Mouse (Mus musculus): Measurements from ENCODE around the gene Rabif.

Gene Rabif

DNA sequence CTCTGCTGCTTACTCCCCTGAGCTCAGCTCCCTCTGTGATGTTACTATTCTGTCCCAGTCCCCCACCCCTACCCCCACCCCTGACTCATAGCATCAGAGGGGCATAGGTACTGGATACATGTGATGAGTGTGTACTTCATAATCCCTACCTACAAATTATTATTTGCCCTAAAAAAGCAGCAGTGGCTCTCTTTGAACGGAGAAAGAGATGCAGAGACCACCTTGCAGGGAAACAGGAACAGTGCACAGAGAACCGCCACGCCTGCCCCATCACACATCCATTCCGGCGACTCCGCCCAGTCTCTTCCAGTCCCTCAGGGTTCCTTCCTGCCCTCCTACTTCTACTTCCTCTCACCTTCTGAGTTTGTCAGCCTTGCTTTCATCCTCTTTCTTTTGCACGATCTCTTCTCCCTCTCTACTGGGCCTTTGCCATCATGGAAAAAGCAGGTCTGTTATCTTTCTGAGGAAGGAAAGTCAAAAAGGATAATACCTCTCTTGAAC lies 55.2 kb downstream of the Rabif start, which contains the start of gene Mgat4e:
Gene Mgat4e, minus strand, starts transcription at position 51 of the 501 bp plus-strand sequence.
- intact Hi-C loops (cut with DNase I), result no loop called here

DNA sequence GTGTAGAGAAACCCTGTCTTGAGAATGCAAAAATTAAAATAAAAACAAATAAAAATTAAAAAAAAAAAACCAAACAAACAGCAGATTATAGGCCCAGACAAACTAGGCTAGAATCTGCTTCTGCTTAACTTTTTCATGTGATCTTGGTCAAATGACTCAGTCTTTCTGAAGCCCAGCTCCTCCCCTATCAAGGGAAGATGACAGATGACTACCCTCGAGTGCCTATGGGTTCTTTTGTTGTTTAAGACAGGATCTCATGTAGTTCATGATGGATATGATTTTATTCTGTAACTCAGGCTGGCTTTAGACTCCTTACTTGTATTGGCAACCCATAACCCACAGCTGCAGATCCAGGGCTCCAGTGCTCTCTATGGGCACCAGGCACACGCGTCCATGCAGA lies 57.4 kb downstream of the Rabif start:
- intact Hi-C loops (cut with DNase I), result no loop called here

DNA sequence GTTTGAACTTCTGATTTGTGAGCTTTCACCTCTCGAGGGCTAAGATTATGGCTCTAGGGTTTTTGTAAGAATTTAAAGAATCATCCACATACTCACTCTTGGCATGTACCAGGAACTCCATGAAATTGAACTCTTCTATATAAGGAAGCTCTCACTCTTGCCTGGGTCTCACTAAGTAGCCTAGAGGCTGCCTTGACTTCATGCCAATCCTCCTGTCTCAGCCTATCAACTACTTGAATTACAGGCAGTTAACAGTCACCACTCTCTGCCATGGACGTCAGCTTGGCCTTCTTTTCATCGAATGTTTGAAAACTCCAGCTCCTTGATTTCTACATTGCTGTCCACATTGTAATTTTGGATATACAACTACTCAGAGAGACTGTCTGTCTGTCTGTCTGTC lies 57.9 kb downstream of the Rabif start:
- intact Hi-C loops (cut with DNase I), result no loop called here

DNA sequence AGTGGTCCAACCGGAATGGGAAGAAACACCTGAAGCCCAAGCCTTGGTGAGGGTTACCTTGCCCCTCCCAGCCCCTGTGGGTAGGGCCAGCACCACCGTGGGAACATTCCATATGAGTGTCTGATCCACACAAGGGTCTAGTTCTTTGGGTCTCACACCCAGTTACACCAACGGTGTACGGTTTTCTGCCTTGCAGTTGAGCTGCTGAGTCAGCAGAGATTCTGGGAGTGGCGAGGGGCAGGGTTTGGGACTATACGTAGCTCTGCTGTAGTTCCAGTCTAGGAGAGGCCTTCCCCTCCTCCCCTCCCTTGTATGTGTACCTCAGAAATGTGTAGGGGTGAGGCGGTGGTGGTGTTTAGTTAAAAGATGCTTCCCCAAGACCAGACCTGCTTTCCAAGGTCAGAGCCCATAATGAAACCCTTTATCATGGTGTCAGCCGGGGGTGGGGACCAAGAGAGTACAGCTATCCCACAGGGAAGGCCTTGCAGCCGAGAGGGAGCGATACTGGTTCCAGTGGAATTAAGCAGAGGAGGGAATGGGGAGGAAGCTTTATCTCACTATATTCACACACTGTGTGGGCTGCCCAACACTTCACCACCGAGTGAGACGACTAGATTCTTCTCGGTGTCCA lies 60.9 kb downstream of the Rabif start:
- intact Hi-C loops (cut with DNase I), result no loop called here

DNA sequence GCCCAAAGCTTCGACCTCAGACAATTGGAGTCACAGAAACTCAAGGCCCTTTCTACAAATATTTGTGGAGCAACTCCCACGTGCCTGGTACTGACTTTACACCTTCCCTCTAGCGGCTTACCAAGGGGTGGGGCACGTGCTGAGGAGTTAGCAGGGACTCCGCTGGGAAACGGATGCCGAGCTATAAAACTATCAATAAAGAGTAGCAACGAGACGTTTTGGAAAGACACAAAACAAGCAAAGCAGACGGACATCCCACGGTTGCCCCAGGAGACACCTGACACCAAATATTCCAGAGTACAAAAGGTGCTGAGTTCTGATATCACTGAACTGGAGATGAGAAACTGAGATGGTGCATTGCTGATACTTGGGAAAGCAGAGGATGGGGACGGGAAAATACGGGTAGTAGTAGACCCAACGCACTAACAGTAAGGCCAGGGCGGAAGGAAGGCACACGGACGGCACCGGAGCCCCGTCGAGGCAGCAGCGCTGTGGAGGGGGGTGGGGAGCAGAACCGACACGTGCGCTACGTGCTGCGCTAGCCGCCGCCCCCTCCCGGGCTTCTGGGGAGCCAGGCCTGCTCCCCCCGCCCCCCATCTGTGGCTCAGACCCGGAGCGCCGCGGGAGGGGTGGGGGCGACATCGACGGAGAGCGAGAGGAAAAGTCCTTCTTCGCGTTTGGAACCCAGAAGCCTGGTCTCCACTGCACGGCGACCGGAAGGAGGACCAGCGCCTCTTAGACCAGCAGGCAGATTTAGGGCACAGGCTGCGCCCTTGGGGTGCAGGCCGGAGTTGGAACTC lies 61.6 kb downstream of the Rabif start:
- intact Hi-C loops (cut with DNase I), result no loop called here

- intact Hi-C loops (cut with DNase I), result no loop called here
Measured at GRCm38 (mm10) chr1:134556671-134557218, 62.3 kb downstream of the Rabif start.

Data from adrenal gland (tissue).